Mouse (Mus musculus) neutrophil, adult 5-6 weeks (primary cell): ENCODE data around the gene Gpr156. TPM values are rescaled to one million over a fixed set of nuclear protein-coding genes. Genes with fewer than 3 reads are reported as not detected.
A peak's percentile ranks its signal among the peaks of the same experiment; 100 is the strongest.

Source experiments
- ATAC-seq: fragments of 151-379, 151-347 bp; 2 replicates; pipeline ENCODE4 v1.8.0; 2017; ENCODE audit warnings: mild to moderate bottlenecking, moderate TSS enrichment; ENCODE audit not compliant: insufficient number of reproducible peaks, poor library complexity, low FRiP score, severe bottlenecking; ENCODE audit errors: extremely low read depth
- total RNA-seq: library from RNA; stranded (forward); fragments of 200-1000 nt; gene quantifications from 2 replicates; pipeline ENCODE4 v1.2.3, GENCODE M21; 2017

Gene Gpr156
- total RNA-seq, 1 experiment from 2014 or later: not detected

- no peak for ATAC-seq
Measured at GRCm38 (mm10) chr16:37988211-37988865, 72.0 kb downstream of the Gpr156 start.

- no peak for ATAC-seq
Measured at GRCm38 (mm10) chr16:37989796-37990195, 73.5 kb downstream of the Gpr156 start.

- no peak for ATAC-seq
Measured at GRCm38 (mm10) chr16:37990553-37991344, 74.5 kb downstream of the Gpr156 start.

- no peak for ATAC-seq
Measured at GRCm38 (mm10) chr16:37992806-37993205, 76.5 kb downstream of the Gpr156 start.

GRCm38 (mm10) chr16:37994647-37995046, 78.4 kb downstream of the Gpr156 start:
- peak; percentile 44; the same call in 1 of the 2 replicates for ATAC-seq

GRCm38 (mm10) chr16:37997771-37998170, 81.5 kb downstream of the Gpr156 start:
- no peak for ATAC-seq

- no peak for ATAC-seq
Measured at GRCm38 (mm10) chr16:37999762-38000161, 83.5 kb downstream of the Gpr156 start.

- no peak for ATAC-seq
Measured at GRCm38 (mm10) chr16:38000178-38000577, 83.9 kb downstream of the Gpr156 start.

GRCm38 (mm10) chr16:38001766-38002165, 85.5 kb downstream of the Gpr156 start:
- no peak for ATAC-seq

GRCm38 (mm10) chr16:38002485-38002884, 86.2 kb downstream of the Gpr156 start:
- ATAC-seq: no peak

- ATAC-seq: no peak
Measured at GRCm38 (mm10) chr16:38004486-38005020, 88.3 kb downstream of the Gpr156 start.

- ATAC-seq: no peak
Measured at GRCm38 (mm10) chr16:38005471-38005870, 89.2 kb downstream of the Gpr156 start.

GRCm38 (mm10) chr16:38008371-38008770, 92.1 kb downstream of the Gpr156 start:
- ATAC-seq: no peak

- ATAC-seq: no peak
Measured at GRCm38 (mm10) chr16:38009041-38009825, 92.9 kb downstream of the Gpr156 start.

- ATAC-seq: no peak
Measured at GRCm38 (mm10) chr16:38011486-38011885, 95.2 kb downstream of the Gpr156 start.

- ATAC-seq: no peak
Measured at GRCm38 (mm10) chr16:38012382-38012781, 96.1 kb downstream of the Gpr156 start.

GRCm38 (mm10) chr16:38012891-38013290, 96.6 kb downstream of the Gpr156 start:
- ATAC-seq: no peak

GRCm38 (mm10) chr16:38014951-38015350, 98.7 kb downstream of the Gpr156 start:
- no peak for ATAC-seq

- ATAC-seq: no peak
Measured at GRCm38 (mm10) chr16:38016928-38017524, 100.7 kb downstream of the Gpr156 start.
